ENCODE assay signal across 15 mouse cellular contexts in genomic region chr15:32310834-32311233, GRCm38 (mm10).
"Had no signal": no experiment of that assay in that cellular context is flagged by ENCODE, and none has a peak within 500 bp of the region (broad histone marks: within the 10 kb centered on the region; RNA-seq: fewer than 3 reads in every experiment).

No protein-coding gene starts in this region.

- ATAC-seq: liver, embryonic 12.5 days had no signal

- DNase-seq: lung, adult 18-20 months; lung, embryonic 14.5 days; lung, postnatal 10 days; lung, postnatal 4 days; right cerebral cortex, postnatal 14 days; thymus, adult 2 months; thymus, postnatal 25 days; thymus, postnatal 4 days had no signal

- H3K36me3 ChIP-seq: liver, embryonic 12.5 days; midbrain, embryonic 10.5 days; midbrain, embryonic 12.5 days; stomach, embryonic 15.5 days had no signal

- H3K4me2 ChIP-seq: liver, embryonic 12.5 days; lung, embryonic 14.5 days; midbrain, embryonic 12.5 days; stomach, embryonic 15.5 days had no signal

- H3K9ac ChIP-seq: liver, embryonic 12.5 days; liver, embryonic 14.5 days; lung, embryonic 14.5 days; midbrain, embryonic 12.5 days; stomach, embryonic 15.5 days had no signal

- H3K4me3 ChIP-seq: liver, embryonic 12.5 days; midbrain, embryonic 10.5 days; midbrain, embryonic 12.5 days; myocyte; stomach, embryonic 15.5 days had no signal

- H3K27me3 ChIP-seq: liver, embryonic 12.5 days; midbrain, embryonic 12.5 days; stomach, embryonic 15.5 days had no signal

- H3K27ac ChIP-seq: liver, embryonic 12.5 days; liver, embryonic 14.5 days; midbrain, embryonic 10.5 days; midbrain, embryonic 12.5 days; stomach, embryonic 15.5 days; stomach, postnatal 0 days had no signal

- H3K4me1 ChIP-seq: liver, embryonic 12.5 days; midbrain, embryonic 10.5 days; midbrain, embryonic 12.5 days; stomach, embryonic 15.5 days had no signal

- H3K9me3 ChIP-seq: liver, embryonic 12.5 days; midbrain, embryonic 10.5 days; midbrain, embryonic 12.5 days; stomach, embryonic 15.5 days had no signal
